Mouse (Mus musculus): ENCODE results near the gene Neurod4. TPM values are rescaled to one million over a fixed set of nuclear protein-coding genes. Genes with fewer than 3 reads are reported as not detected.
"Not testable (repeated sequence)": the region's sequence is repeated elsewhere in the genome, so short reads cannot be mapped to it uniquely, and the experiment has no call there.

Gene Neurod4
- polyA plus RNA-seq (2015; fragmentation: Nextera tagmentation; extraction: Ambion mirVana), result not detected in 2 replicates

GRCm38 (mm10) chr10:130280066-130280465, at the start of gene Neurod4:
Gene Neurod4 (minus strand): TSS chr10:130280240.
- Histone ChIP-seq H3K36me3 (no peaks in the 10 kb centered on the region), H3K4me3 (no peak within 1 kb of the TSS), H3K27me3 (replicated peaks) (no peaks in the 10 kb centered on the region), H3K27ac (replicated peaks) (no peak within 1 kb of the TSS), H3K4me2 (no peak within 1 kb of the TSS), H3K9ac (no peak within 1 kb of the TSS), H3K9me3 (no peaks in the 10 kb centered on the region), H3K4me1 (no peaks in the 10 kb centered on the region)
- peak; percentile 73 for ATAC-seq (ENCODE audit: extremely low read depth, insufficient number of reproducible peaks, low FRiP score, low TSS enrichment)
- 2% methylated on average over 7 of the region's 7 CpGs for WGBS

- 70% methylated on average over 4 of the region's 4 CpGs for WGBS
- Histone ChIP-seq H3K4me2 (no peak overlapping the region), H3K36me3 (no peaks in the 10 kb centered on the region), H3K9ac (no peak overlapping the region), H3K9me3 (no peaks in the 10 kb centered on the region), H3K27me3 (replicated peaks) (no peaks in the 10 kb centered on the region), H3K4me1 (no peaks in the 10 kb centered on the region), H3K27ac (replicated peaks) (no peak overlapping the region), H3K4me3 (no peak overlapping the region)
- ATAC-seq (ENCODE audit: extremely low read depth, insufficient number of reproducible peaks, low FRiP score, low TSS enrichment), result no peak
Measured at GRCm38 (mm10) chr10:130324243-130324642, 44.2 kb upstream of the Neurod4 start.

DNA sequence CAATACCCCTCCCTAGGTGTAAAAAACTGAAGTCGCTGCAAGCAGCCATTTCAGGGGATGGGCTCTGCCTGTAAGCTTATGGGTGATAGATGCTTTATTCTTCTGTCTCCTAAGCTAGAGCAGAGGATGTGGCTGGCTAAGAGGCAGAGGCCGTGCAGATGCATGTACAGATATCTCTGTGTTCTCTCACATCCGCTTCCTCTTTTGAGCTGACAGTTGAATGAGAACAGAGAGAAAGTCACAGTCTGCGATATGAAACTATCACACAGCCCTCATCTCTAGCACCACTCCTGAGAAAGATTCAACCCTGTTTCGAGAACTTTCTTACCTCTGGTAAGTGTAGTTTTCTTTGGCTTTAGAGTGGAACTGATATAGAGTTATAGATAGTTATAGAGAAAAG, 42.6 kb upstream of the Neurod4 start, which contains the start of gene Tespa1:
Gene Tespa1, plus strand, starts transcription at position 234 of the 400 bp plus-strand sequence.
- Histone ChIP-seq H3K9me3 (no peaks in the 10 kb centered on the region), H3K4me1 (no peaks in the 10 kb centered on the region), H3K9ac (no peak within 1 kb of the TSS), H3K27me3 (replicated peaks) (no peaks in the 10 kb centered on the region), H3K36me3 (no peaks in the 10 kb centered on the region), H3K4me2 (no peak within 1 kb of the TSS), H3K4me3 (no peak within 1 kb of the TSS), H3K27ac (replicated peaks) (no peak within 1 kb of the TSS)
- ATAC-seq (ENCODE audit: extremely low read depth, insufficient number of reproducible peaks, low FRiP score, low TSS enrichment), result no peak
- WGBS, result 65% methylated on average over 5 of the region's 5 CpGs

GRCm38 (mm10) chr10:130322062-130322461, 42.0 kb upstream of the Neurod4 start:
- Histone ChIP-seq H3K4me3 (no peak overlapping the region), H3K27ac (replicated peaks) (no peak overlapping the region), H3K9ac (no peak overlapping the region), H3K27me3 (replicated peaks) (no peaks in the 10 kb centered on the region), H3K36me3 (no peaks in the 10 kb centered on the region), H3K4me1 (no peaks in the 10 kb centered on the region), H3K9me3 (no peaks in the 10 kb centered on the region), H3K4me2 (no peak overlapping the region)
- ATAC-seq (ENCODE audit: extremely low read depth, insufficient number of reproducible peaks, low FRiP score, low TSS enrichment), result no peak

- WGBS, result 70% methylated on average over 2 of the region's 2 CpGs
- Histone ChIP-seq H3K36me3 (no peaks in the 10 kb centered on the region), H3K4me3 (no peak overlapping the region), H3K27me3 (replicated peaks) (no peaks in the 10 kb centered on the region), H3K4me2 (no peak overlapping the region), H3K27ac (replicated peaks) (no peak overlapping the region), H3K4me1 (no peaks in the 10 kb centered on the region), H3K9me3 (no peaks in the 10 kb centered on the region), H3K9ac (no peak overlapping the region)
- no peak for ATAC-seq (ENCODE audit: extremely low read depth, insufficient number of reproducible peaks, low FRiP score, low TSS enrichment)
Measured at GRCm38 (mm10) chr10:130320715-130321114, 40.7 kb upstream of the Neurod4 start.

DNA sequence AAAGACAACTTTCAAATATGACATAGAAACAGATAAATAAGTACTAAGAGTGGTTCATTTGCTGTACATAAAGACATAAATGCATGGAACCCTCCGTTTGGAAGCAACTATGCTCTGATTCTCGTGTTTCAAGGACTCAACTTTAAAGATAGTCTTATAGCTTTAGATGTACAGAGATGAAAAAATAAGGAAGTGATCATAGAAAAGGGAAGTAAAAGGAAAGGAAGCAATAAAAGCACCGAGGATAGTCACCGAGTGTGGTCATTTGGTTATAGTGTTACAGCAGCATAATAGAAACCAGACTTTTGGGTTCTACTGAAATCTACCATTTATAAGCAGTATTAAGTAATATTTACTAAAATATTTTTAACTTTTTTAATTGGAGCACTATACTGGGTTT, 38.7 kb upstream of the Neurod4 start:
- WGBS, result 67% methylated on average over 4 of the region's 4 CpGs
- Histone ChIP-seq H3K9me3 (no peaks in the 10 kb centered on the region), H3K4me2 (no peak overlapping the region), H3K9ac (no peak overlapping the region), H3K36me3 (no peaks in the 10 kb centered on the region), H3K27ac (replicated peaks) (no peak overlapping the region), H3K4me3 (no peak overlapping the region), H3K4me1 (no peaks in the 10 kb centered on the region), H3K27me3 (replicated peaks) (no peaks in the 10 kb centered on the region)
- no peak for ATAC-seq (ENCODE audit: extremely low read depth, insufficient number of reproducible peaks, low FRiP score, low TSS enrichment)

DNA sequence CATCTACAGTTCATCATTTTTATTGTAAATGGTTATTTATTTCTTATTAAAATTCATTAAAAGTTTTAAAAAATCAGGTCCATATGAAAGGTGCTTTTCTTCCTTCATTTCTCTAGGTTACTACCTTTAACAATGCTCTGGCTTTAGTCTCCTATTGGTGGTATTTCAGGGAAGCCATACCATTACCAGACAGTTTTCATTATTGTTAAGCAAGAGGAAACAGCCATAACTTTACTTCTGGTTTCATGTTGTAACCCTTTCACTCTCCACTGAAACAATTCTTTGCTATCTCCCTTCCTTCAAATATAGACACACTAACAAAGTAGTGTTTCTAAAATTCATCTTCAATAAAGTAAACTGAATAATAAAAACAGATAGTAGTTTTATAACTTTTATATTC, 35.8 kb upstream of the Neurod4 start:
- Histone ChIP-seq H3K4me1 (no peaks in the 10 kb centered on the region), H3K4me2 (no peak overlapping the region), H3K4me3 (no peak overlapping the region), H3K9ac (no peak overlapping the region), H3K9me3 (no peaks in the 10 kb centered on the region), H3K36me3 (no peaks in the 10 kb centered on the region), H3K27ac (replicated peaks) (no peak overlapping the region), H3K27me3 (replicated peaks) (no peaks in the 10 kb centered on the region)
- ATAC-seq (ENCODE audit: extremely low read depth, insufficient number of reproducible peaks, low FRiP score, low TSS enrichment), result no peak

DNA sequence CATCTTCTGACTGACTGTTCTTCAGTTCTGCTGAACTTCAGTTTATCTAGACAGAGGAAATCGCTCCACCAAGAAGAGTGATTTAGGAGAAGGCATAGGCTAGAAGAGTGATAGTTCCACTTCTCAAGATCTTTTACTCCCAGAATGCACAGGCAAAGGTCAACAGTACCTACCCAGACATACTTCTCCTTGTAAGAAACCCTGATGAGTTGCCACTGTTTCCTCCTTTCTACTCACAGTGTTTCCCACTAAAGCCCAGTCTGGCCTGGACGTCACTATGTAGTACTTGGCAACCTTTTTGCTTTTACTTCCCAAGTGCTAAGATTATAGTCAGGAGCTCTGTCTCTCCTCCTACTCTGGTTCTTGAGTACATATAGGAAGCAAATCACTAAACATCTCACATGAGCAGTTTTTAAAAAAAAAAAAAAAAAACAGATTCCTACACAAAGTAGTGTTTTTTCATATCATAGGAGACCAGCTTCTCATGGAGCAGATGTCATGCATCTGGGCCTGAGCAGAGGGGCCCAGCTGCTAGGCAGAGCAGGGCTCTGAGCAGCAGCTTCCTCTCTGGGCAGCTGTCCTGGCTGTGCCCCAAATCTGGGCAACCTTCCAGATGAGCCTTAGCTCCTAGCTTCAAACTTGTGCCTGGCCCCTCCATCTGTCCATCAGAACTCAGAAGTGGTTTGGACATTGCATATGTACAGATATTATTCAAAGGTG, 34.2 kb upstream of the Neurod4 start:
- 54% methylated on average over 2 of the region's 2 CpGs for WGBS
- no peaks in the 10 kb centered on the region for H3K27me3 ChIP-seq (replicated peaks)
- no peak overlapping the region for H3K4me2 ChIP-seq
- no peak overlapping the region for H3K9ac ChIP-seq
- no peak overlapping the region for H3K27ac ChIP-seq (replicated peaks)
- no peaks in the 10 kb centered on the region for H3K4me1 ChIP-seq
- H3K4me3 ChIP-seq, result no peak overlapping the region
- no peak for ATAC-seq (ENCODE audit: extremely low read depth, insufficient number of reproducible peaks, low FRiP score, low TSS enrichment)
- H3K9me3 ChIP-seq, result no peaks in the 10 kb centered on the region
- H3K36me3 ChIP-seq, result no peaks in the 10 kb centered on the region

DNA sequence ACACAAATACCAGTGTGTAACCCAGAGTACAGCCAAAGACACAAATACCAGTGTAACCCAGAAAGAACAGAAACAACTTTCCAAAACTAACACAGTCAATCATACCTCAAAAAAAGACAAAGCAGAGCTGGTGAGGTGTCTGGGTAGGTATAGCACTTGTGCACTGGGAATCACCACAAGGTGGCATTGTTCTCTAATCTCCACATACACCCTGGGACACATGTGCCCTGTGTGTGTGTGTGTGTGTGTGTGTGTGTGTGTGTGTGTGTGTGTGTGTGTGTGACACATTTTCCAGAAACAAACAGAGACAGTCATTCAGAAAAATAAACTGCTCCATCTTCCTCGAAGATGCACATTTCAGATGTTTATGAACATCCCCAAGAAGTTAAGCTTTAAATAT, 33.5 kb upstream of the Neurod4 start:
- H3K27me3 ChIP-seq (replicated peaks), result no peaks in the 10 kb centered on the region
- H3K27ac ChIP-seq (replicated peaks), result no peak overlapping the region
- H3K4me2 ChIP-seq, result no peak overlapping the region
- WGBS, result 61% methylated on average over 1 of the region's 1 CpGs
- ATAC-seq (ENCODE audit: extremely low read depth, insufficient number of reproducible peaks, low FRiP score, low TSS enrichment), result no peak
- H3K36me3 ChIP-seq, result no peaks in the 10 kb centered on the region
- H3K9me3 ChIP-seq, result no peaks in the 10 kb centered on the region
- no peak overlapping the region for H3K4me3 ChIP-seq
- no peak overlapping the region for H3K9ac ChIP-seq
- H3K4me1 ChIP-seq, result no peaks in the 10 kb centered on the region

DNA sequence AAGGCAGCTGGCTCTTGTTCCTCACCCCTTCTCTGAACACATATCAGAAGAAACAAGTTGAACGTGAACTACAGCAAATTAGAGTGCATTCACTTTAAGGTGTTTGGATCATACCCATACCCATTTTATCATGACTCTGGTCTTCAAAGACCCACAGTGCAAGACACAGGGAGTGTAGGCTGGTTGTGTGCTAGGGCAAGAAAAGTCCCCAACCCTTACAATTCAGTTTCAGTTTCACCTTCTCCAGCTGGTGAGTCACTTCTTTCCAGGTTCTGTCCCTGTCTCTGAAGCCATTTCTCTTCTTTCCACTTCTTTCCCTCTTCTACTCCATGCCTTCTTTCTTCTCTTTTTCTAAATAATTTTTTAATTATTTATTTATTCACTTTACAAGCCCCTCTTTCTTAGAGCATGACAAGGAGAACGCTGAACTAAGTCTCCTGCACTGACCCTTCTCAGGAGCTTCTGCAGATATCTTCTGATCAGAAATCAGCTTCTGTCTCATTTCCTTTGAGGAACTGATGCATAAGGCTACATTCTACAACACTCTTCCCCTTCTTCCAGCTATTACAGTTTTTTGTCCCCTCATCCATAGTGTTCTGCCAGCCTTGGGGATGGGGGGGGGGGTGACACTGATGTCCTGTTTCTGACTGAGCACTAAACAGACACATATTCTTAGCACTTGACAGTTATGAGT, 31.6 kb upstream of the Neurod4 start:
- 79% methylated on average over 2 of the region's 2 CpGs for WGBS
- H3K4me3 ChIP-seq, result no peak overlapping the region
- no peak overlapping the region for H3K9ac ChIP-seq
- no peaks in the 10 kb centered on the region for H3K36me3 ChIP-seq
- no peak overlapping the region for H3K4me2 ChIP-seq
- H3K27me3 ChIP-seq (replicated peaks), result no peaks in the 10 kb centered on the region
- no peak for ATAC-seq (ENCODE audit: extremely low read depth, insufficient number of reproducible peaks, low FRiP score, low TSS enrichment)
- no peaks in the 10 kb centered on the region for H3K4me1 ChIP-seq
- H3K9me3 ChIP-seq, result no peaks in the 10 kb centered on the region
- no peak overlapping the region for H3K27ac ChIP-seq (replicated peaks)

DNA sequence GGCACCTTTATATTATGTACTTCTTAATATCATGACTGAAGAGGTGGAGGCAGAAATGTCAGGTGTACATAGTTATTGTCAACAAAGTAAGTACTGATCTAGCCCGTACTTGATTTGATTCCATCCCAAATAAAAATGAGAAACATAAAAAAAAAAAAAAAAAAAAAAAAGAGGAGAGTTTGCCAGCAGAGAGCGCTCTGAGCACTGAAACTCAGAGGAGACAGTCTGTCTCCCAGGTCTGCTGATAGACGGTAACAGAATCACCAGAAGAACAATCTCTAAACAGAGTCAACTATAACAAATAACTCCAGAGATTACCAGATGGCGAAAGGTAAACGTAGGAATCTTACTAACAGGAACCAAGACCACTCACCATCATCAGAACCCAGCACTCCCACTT, 24.1 kb upstream of the Neurod4 start:
- not testable (repeated sequence) for H3K4me1 ChIP-seq; H3K4me3 ChIP-seq; ATAC-seq (ENCODE audit: extremely low read depth, insufficient number of reproducible peaks, low FRiP score, low TSS enrichment); H3K27ac ChIP-seq (replicated peaks); H3K4me2 ChIP-seq; H3K9ac ChIP-seq; H3K36me3 ChIP-seq; H3K9me3 ChIP-seq; H3K27me3 ChIP-seq (replicated peaks)
- WGBS, result 80% methylated on average over 3 of the region's 5 CpGs

DNA sequence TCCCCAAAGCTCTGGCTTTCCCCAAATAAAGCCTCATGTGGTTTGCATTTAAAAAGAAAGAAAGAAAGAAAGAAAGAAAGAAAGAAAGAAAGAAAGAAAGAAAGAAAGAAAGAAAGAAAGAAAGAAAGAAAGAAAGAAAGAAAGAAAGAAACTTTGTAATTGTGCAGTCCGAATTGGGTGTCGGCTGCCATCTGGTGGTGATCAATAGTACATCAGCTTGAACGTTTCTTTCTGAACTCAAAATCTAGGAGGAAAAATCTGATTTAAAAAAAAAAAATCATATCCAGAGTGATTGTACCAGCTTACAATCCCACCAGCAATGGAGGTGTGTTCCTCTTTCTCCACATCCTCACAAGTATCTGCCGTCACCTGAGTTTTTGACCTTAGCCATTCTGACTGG, 18.7 kb upstream of the Neurod4 start:
- not testable (repeated sequence) for H3K27me3 ChIP-seq (replicated peaks); H3K9me3 ChIP-seq; H3K4me1 ChIP-seq; H3K4me3 ChIP-seq; ATAC-seq (ENCODE audit: extremely low read depth, insufficient number of reproducible peaks, low FRiP score, low TSS enrichment); H3K27ac ChIP-seq (replicated peaks); H3K9ac ChIP-seq; H3K4me2 ChIP-seq; H3K36me3 ChIP-seq
- 12% methylated on average over 4 of the region's 4 CpGs for WGBS
